Mouse (Mus musculus) bone marrow macrophage, adult 2 months (primary cell): ENCODE data around the gene Pax2.

Experiments
- CTCF ChIP-seq: IDR thresholded peaks from 2 replicates; pipeline ENCODE4 v1.5.1; 2012; ENCODE audit warnings: low read depth, mild to moderate bottlenecking, low read length, moderate library complexity
- POLR2A ChIP-seq: IDR thresholded peaks from 2 replicates; pipeline ENCODE4 v1.6.1; 2012; ENCODE audit warnings: mild to moderate bottlenecking, low read depth, low read length, borderline replicate concordance

GRCm38 (mm10) chr19:44825819-44826218, 70.0 kb downstream of the Pax2 start:
- no peak for TF ChIP-seq CTCF
- no peak for TF ChIP-seq POLR2A
